Mouse (Mus musculus): ENCODE data around the gene Vmn1r123. TPM values are rescaled to one million over a fixed set of nuclear protein-coding genes. Genes with fewer than 3 reads are reported as not detected.

The Vmn1r123 gene
- not detected for polyA plus RNA-seq (2017; shearing (Covaris generic))

GRCm38 (mm10) chr7:21161885-21162284 lies at the start of gene Vmn1r123:
Gene Vmn1r123 (plus strand): TSS chr7:21162185.

GRCm38 (mm10) chr7:21134028-21134427 lies 28.0 kb upstream of the Vmn1r123 start, which contains the start of gene Vmn1r122:
Gene Vmn1r122 (minus strand): TSS chr7:21134128.

DNA sequence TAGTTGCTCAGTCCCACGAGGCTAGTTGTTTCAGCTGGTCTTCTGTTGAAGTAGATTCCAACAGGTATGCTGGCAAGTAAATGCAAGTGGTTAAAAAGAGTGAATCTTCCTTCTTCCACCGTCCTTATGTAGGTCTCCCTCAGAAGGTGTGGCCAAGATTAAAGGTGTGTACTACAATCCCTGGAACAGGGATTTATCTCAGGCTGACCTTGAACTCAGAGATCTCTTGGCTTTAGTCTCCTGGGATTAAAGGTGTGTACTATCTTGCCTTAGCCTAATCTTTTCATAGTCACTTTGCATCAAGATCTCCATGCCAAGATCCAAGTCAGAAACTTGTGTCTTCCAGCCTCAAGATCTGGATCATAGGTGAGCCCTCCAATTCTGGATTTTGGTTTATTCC lies 28.3 kb downstream of the Vmn1r123 start, which contains the start of gene Gm5157:
TSS of gene Gm5157 (minus strand) at position 101 of the 400 bp plus-strand sequence.

Other genes starting within 250 kb of the Vmn1r123 start
- not detected for gene Vmn1r118, start 249.8 kb upstream of the Vmn1r123 start, polyA plus RNA-seq (2017; shearing (Covaris generic))
- not detected for gene Vmn1r119, start 149.7 kb upstream of the Vmn1r123 start, polyA plus RNA-seq (2017; shearing (Covaris generic))
- not detected for gene Vmn1r120, start 108.4 kb upstream of the Vmn1r123 start, polyA plus RNA-seq (2017; shearing (Covaris generic))
- gene Vmn1r121, start 63.7 kb upstream of the Vmn1r123 start, polyA plus RNA-seq (2017; shearing (Covaris generic)), result not detected
- not detected for gene Vmn1r122, start 28.1 kb upstream of the Vmn1r123 start, polyA plus RNA-seq (2017; shearing (Covaris generic))
- not detected for gene Gm5157, start 28.2 kb downstream of the Vmn1r123 start, polyA plus RNA-seq (2017; shearing (Covaris generic))
- not detected for gene Vmn1r124, start 98.4 kb downstream of the Vmn1r123 start, polyA plus RNA-seq (2017; shearing (Covaris generic))
- gene Vmn1r125, start 110.0 kb downstream of the Vmn1r123 start, polyA plus RNA-seq (2017; shearing (Covaris generic)), result not detected
- not detected for gene Vmn1r126, start 139.3 kb downstream of the Vmn1r123 start, polyA plus RNA-seq (2017; shearing (Covaris generic))
- gene Vmn1r127, start 157.7 kb downstream of the Vmn1r123 start, polyA plus RNA-seq (2017; shearing (Covaris generic)), result not detected
- gene Vmn1r128, start 187.2 kb downstream of the Vmn1r123 start, polyA plus RNA-seq (2017; shearing (Covaris generic)), result not detected
- gene Vmn1r129, start 199.1 kb downstream of the Vmn1r123 start, polyA plus RNA-seq (2017; shearing (Covaris generic)), result not detected

Data from inflammation-experienced regulatory T-cells, adult 16 weeks (primary cell).